Mouse (Mus musculus) heart, postnatal 25 days (tissue): ENCODE measurements around the gene Gm11127. TPM values are rescaled to one million over a fixed set of nuclear protein-coding genes. Genes with fewer than 3 reads are reported as not detected.
"Not testable (repeated sequence)": the region's sequence is repeated elsewhere in the genome, so short reads cannot be mapped to it uniquely, and the experiment has no call there.

ENCODE experiments used
- DNase-seq: peaks from one replicate; pipeline ENCODE4 v3.0.0; 2022; ENCODE audit warnings: low spot score
- intact Hi-C: fragments of 180-260 bp; cut with DNase I; formaldehyde crosslinking; loops from one replicate; pipeline ENCODE4 v1.15.1; 2025
- total RNA-seq, 2 experiments: library from RNA; stranded (reverse); gene quantifications; 2 replicates each; pipeline ENCODE4 v1.2.3; 2021

The Gm11127 gene
- 1 to 10 TPM; 2.6 to 2.9 TPM for total RNA-seq

- intact Hi-C loops, DNase-seq: not testable (repeated sequence)
Observed at GRCm38 (mm10) chr17:36058362-36058761, at the start of gene Gm11127. TSS of gene Gm11127 (minus strand) at chr17:36058371.

GRCm38 (mm10) chr17:36102091-36102490 lies 43.9 kb upstream of the Gm11127 start:
- DNase-seq, intact Hi-C loops: not testable (repeated sequence)

- intact Hi-C loops, DNase-seq: not testable (repeated sequence)
Observed at GRCm38 (mm10) chr17:36099603-36100002, 41.4 kb upstream of the Gm11127 start.

- DNase-seq: no peak
- intact Hi-C loops: no loop called here
Observed at GRCm38 (mm10) chr17:36093936-36094335, 35.8 kb upstream of the Gm11127 start.

GRCm38 (mm10) chr17:36092520-36092919 lies 34.3 kb upstream of the Gm11127 start:
- intact Hi-C loops, DNase-seq: not testable (repeated sequence)

GRCm38 (mm10) chr17:36091933-36092332 lies 33.8 kb upstream of the Gm11127 start:
- DNase-seq, intact Hi-C loops: not testable (repeated sequence)

GRCm38 (mm10) chr17:36085976-36086375 lies 27.8 kb upstream of the Gm11127 start:
- intact Hi-C loops, DNase-seq: not testable (repeated sequence)

GRCm38 (mm10) chr17:36083870-36084451 lies 25.8 kb upstream of the Gm11127 start:
- no peak for DNase-seq
- intact Hi-C loops: no loop called here

GRCm38 (mm10) chr17:36083266-36083869 lies 25.2 kb upstream of the Gm11127 start:
- no peak for DNase-seq
- intact Hi-C loops: no loop called here

GRCm38 (mm10) chr17:36082519-36083232 lies 24.5 kb upstream of the Gm11127 start:
- intact Hi-C loops, DNase-seq: not testable (repeated sequence)

- intact Hi-C loops, DNase-seq: not testable (repeated sequence)
Observed at GRCm38 (mm10) chr17:36081901-36082300, 23.7 kb upstream of the Gm11127 start.

- intact Hi-C loops: loop anchor here (10.0 kb wide), 3 partner anchors 74 to 134 kb away; partner anchors contain the start of gene H2-T3
- peak; percentile 44 for DNase-seq
Observed at GRCm38 (mm10) chr17:36060829-36061228, 2.7 kb upstream of the Gm11127 start.

GRCm38 (mm10) chr17:36057927-36058326 lies 244 bp downstream of the Gm11127 start:
- intact Hi-C loops, DNase-seq: not testable (repeated sequence)

- no peak for DNase-seq
- intact Hi-C loops: no loop called here
Observed at GRCm38 (mm10) chr17:36043286-36043685, 14.9 kb downstream of the Gm11127 start.

- peak; percentile 76 for DNase-seq
- intact Hi-C loops: not testable (repeated sequence)
Observed at GRCm38 (mm10) chr17:36042610-36043169, 15.5 kb downstream of the Gm11127 start, which contains the start of the genes H2-T22 and Gm6034. TSS of gene H2-T22 (minus strand) at chr17:36042747. TSS of gene Gm6034 (plus strand) at chr17:36042961.

- not testable (repeated sequence) for DNase-seq
Observed at GRCm38 (mm10) chr17:36042055-36042454, 16.1 kb downstream of the Gm11127 start.

GRCm38 (mm10) chr17:36040604-36041003 lies 17.6 kb downstream of the Gm11127 start:
- intact Hi-C loops, DNase-seq: not testable (repeated sequence)

More at GRCm38 (mm10) chr17:36042055-36042454, 16.1 kb downstream of the Gm11127 start:
- intact Hi-C loops: not testable (repeated sequence)

GRCm38 (mm10) chr17:36036126-36036525 lies 22.0 kb downstream of the Gm11127 start:
- intact Hi-C loops: not testable (repeated sequence)

GRCm38 (mm10) chr17:36035010-36035638 lies 23.0 kb downstream of the Gm11127 start:
- intact Hi-C loops: loop anchor here (1.0 kb wide), 1 partner anchor 38 kb away; no protein-coding TSS in a partner anchor
- not testable (repeated sequence) for DNase-seq

More at GRCm38 (mm10) chr17:36036126-36036525, 22.0 kb downstream of the Gm11127 start:
- not testable (repeated sequence) for DNase-seq
